Mouse (Mus musculus): ENCODE results near the gene Tbx21. TPM values are rescaled to one million over a fixed set of nuclear protein-coding genes. Genes with fewer than 3 reads are reported as not detected.

The Tbx21 gene
- polyA plus RNA-seq, 1 experiment from 2014 or later = 0.23 TPM

GRCm38 (mm10) chr11:97130318-97130717, 15.2 kb upstream of the Tbx21 start:
- Histone ChIP-seq H3K4me1 (peaks cover 16% of the 10 kb centered on the region), H3K4me3 (replicated peaks) (no peak overlapping the region), H3K27ac (replicated peaks) (no peak overlapping the region), H3K4me2 (no peak overlapping the region), H3K9ac (replicated peaks) (no peak overlapping the region), H3K27me3 (replicated peaks) (0 out of 2 replicates have a peak, but pooled peaks cover 9% of the 10 kb centered on the region), H3K9me3 (replicated peaks) (no peaks in the 10 kb centered on the region), H3K36me3 (no peaks in the 10 kb centered on the region)
- ATAC-seq (ENCODE audit: low FRiP score) = no peak
- 80% methylated on average over 7 of the region's 7 CpGs for WGBS

GRCm38 (mm10) chr11:97128956-97129355, 13.8 kb upstream of the Tbx21 start:
- H3K4me3 ChIP-seq (replicated peaks) = no peak overlapping the region
- H3K9me3 ChIP-seq (replicated peaks) = no peaks in the 10 kb centered on the region
- no peak for ATAC-seq (ENCODE audit: low FRiP score)
- H3K36me3 ChIP-seq = no peaks in the 10 kb centered on the region
- H3K27ac ChIP-seq (replicated peaks) = no peak overlapping the region
- 74% methylated on average over 3 of the region's 3 CpGs for WGBS
- H3K4me1 ChIP-seq = peaks cover 16% of the 10 kb centered on the region
- H3K4me2 ChIP-seq = no peak overlapping the region
- no peak overlapping the region for H3K9ac ChIP-seq (replicated peaks)
- H3K27me3 ChIP-seq (replicated peaks) = 0 out of 2 replicates have a peak, but pooled peaks cover 9% of the 10 kb centered on the region

- peak overlapping the region; percentile 44 for H3K4me3 ChIP-seq (replicated peaks)
- peaks cover 20% of the 10 kb centered on the region for H3K4me1 ChIP-seq
- no peaks in the 10 kb centered on the region for H3K36me3 ChIP-seq
- 17% methylated on average over 19 of the region's 19 CpGs for WGBS
- no peak overlapping the region for H3K27ac ChIP-seq (replicated peaks)
- peak overlapping the region; percentile 34; the same call in 1 of the 2 replicates for H3K9ac ChIP-seq (replicated peaks)
- H3K4me2 ChIP-seq = peak overlapping the region; percentile 77
- no peak for ATAC-seq (ENCODE audit: low FRiP score)
- no peaks in the 10 kb centered on the region for H3K9me3 ChIP-seq (replicated peaks)
- H3K27me3 ChIP-seq (replicated peaks) = 0 out of 2 replicates have a peak, but pooled peaks cover 9% of the 10 kb centered on the region
Observed at GRCm38 (mm10) chr11:97127470-97128223, 12.5 kb upstream of the Tbx21 start.

- Histone ChIP-seq H3K27me3 (replicated peaks) (0 out of 2 replicates have a peak, but pooled peaks cover 9% of the 10 kb centered on the region), H3K9ac (replicated peaks) (peak overlapping the region; percentile 34), H3K4me2 (peak overlapping the region; percentile 77), H3K27ac (replicated peaks) (no peak overlapping the region), H3K4me1 (peaks cover 20% of the 10 kb centered on the region), H3K36me3 (no peaks in the 10 kb centered on the region), H3K4me3 (replicated peaks) (peak overlapping the region; percentile 44), H3K9me3 (replicated peaks) (no peaks in the 10 kb centered on the region)
- peak; percentile 72 for ATAC-seq (ENCODE audit: low FRiP score)
- WGBS = 5% methylated on average over 32 of the region's 32 CpGs
Observed at GRCm38 (mm10) chr11:97126645-97127468, 11.7 kb upstream of the Tbx21 start.

GRCm38 (mm10) chr11:97124266-97125036, 9.3 kb upstream of the Tbx21 start:
- H3K4me3 ChIP-seq (replicated peaks) = no peak overlapping the region
- 0 out of 2 replicates have a peak, but pooled peaks cover 9% of the 10 kb centered on the region for H3K27me3 ChIP-seq (replicated peaks)
- no peak overlapping the region for H3K4me2 ChIP-seq
- peaks cover 20% of the 10 kb centered on the region for H3K4me1 ChIP-seq
- H3K27ac ChIP-seq (replicated peaks) = no peak overlapping the region
- 67% methylated on average over 10 of the region's 10 CpGs for WGBS
- H3K36me3 ChIP-seq = no peaks in the 10 kb centered on the region
- no peaks in the 10 kb centered on the region for H3K9me3 ChIP-seq (replicated peaks)
- no peak for ATAC-seq (ENCODE audit: low FRiP score)
- H3K9ac ChIP-seq (replicated peaks) = no peak overlapping the region

- no peak overlapping the region for H3K27ac ChIP-seq (replicated peaks)
- H3K9me3 ChIP-seq (replicated peaks) = no peaks in the 10 kb centered on the region
- H3K4me2 ChIP-seq = no peak overlapping the region
- H3K4me3 ChIP-seq (replicated peaks) = no peak overlapping the region
- H3K36me3 ChIP-seq = no peaks in the 10 kb centered on the region
- 19% methylated on average over 11 of the region's 11 CpGs for WGBS
- ATAC-seq (ENCODE audit: low FRiP score) = no peak
- peaks cover 20% of the 10 kb centered on the region for H3K4me1 ChIP-seq
- H3K9ac ChIP-seq (replicated peaks) = no peak overlapping the region
- peaks cover 15% of the 10 kb centered on the region for H3K27me3 ChIP-seq (replicated peaks)
Observed at GRCm38 (mm10) chr11:97123282-97123890, 8.3 kb upstream of the Tbx21 start.

GRCm38 (mm10) chr11:97120641-97121040, 5.5 kb upstream of the Tbx21 start:
- no peak for ATAC-seq (ENCODE audit: low FRiP score)
- H3K9me3 ChIP-seq (replicated peaks) = no peaks in the 10 kb centered on the region
- no peak overlapping the region for H3K27ac ChIP-seq (replicated peaks)
- H3K27me3 ChIP-seq (replicated peaks) = peaks cover 35% of the 10 kb centered on the region
- H3K4me2 ChIP-seq = no peak overlapping the region
- H3K9ac ChIP-seq (replicated peaks) = no peak overlapping the region
- 63% methylated on average over 3 of the region's 3 CpGs for WGBS
- no peak overlapping the region for H3K4me3 ChIP-seq (replicated peaks)
- no peaks in the 10 kb centered on the region for H3K36me3 ChIP-seq
- peaks cover 4% of the 10 kb centered on the region; the same call in 1 of the 2 replicates for H3K4me1 ChIP-seq

- no peaks in the 10 kb centered on the region for H3K36me3 ChIP-seq
- H3K4me2 ChIP-seq = no peak overlapping the region
- H3K9ac ChIP-seq (replicated peaks) = no peak overlapping the region
- no peaks in the 10 kb centered on the region for H3K9me3 ChIP-seq (replicated peaks)
- no peak for ATAC-seq (ENCODE audit: low FRiP score)
- no peak overlapping the region for H3K27ac ChIP-seq (replicated peaks)
- peaks cover 6% of the 10 kb centered on the region for H3K4me1 ChIP-seq
- no peak overlapping the region for H3K4me3 ChIP-seq (replicated peaks)
- H3K27me3 ChIP-seq (replicated peaks) = peaks cover 39% of the 10 kb centered on the region
- WGBS = 63% methylated on average over 10 of the region's 10 CpGs
Observed at GRCm38 (mm10) chr11:97120221-97120620, 5.1 kb upstream of the Tbx21 start.

GRCm38 (mm10) chr11:97115797-97116196, 666 bp upstream of the Tbx21 start:
- Histone ChIP-seq H3K4me2 (peak overlapping the region; percentile 68; the same call in 1 of the 2 replicates), H3K27ac (replicated peaks) (no peak overlapping the region), H3K9me3 (replicated peaks) (no peaks in the 10 kb centered on the region), H3K4me3 (replicated peaks) (0 out of 2 replicates have a peak overlapping the region, but pooled peaks have one; percentile 35), H3K36me3 (no peaks in the 10 kb centered on the region), H3K27me3 (replicated peaks) (peaks cover 71% of the 10 kb centered on the region), H3K9ac (replicated peaks) (no peak overlapping the region), H3K4me1 (peaks cover 13% of the 10 kb centered on the region)
- no peak for ATAC-seq (ENCODE audit: low FRiP score)
- WGBS = 10% methylated on average over 11 of the region's 11 CpGs

GRCm38 (mm10) chr11:97112519-97113125, 2.5 kb downstream of the Tbx21 start:
- H3K36me3 ChIP-seq = no peaks in the 10 kb centered on the region
- WGBS = 81% methylated on average over 9 of the region's 9 CpGs
- H3K27me3 ChIP-seq (replicated peaks) = peaks cover 54% of the 10 kb centered on the region
- H3K4me3 ChIP-seq (replicated peaks) = no peak overlapping the region
- H3K27ac ChIP-seq (replicated peaks) = no peak overlapping the region
- no peaks in the 10 kb centered on the region for H3K9me3 ChIP-seq (replicated peaks)
- ATAC-seq (ENCODE audit: low FRiP score) = no peak
- H3K4me1 ChIP-seq = peaks cover 13% of the 10 kb centered on the region
- H3K9ac ChIP-seq (replicated peaks) = no peak overlapping the region
- no peak overlapping the region for H3K4me2 ChIP-seq

All from neural tube, embryonic 15.5 days (tissue).